Mouse (Mus musculus) stomach, postnatal 0 days (tissue): ENCODE results near the gene Tbrg4.

Source experiments
- CTCF ChIP-seq: IDR thresholded peaks from 2 replicates; pipeline ENCODE4 v1.5.1; 2016; ENCODE audit warnings: antibody characterized with exemption, low read depth, mild to moderate bottlenecking, moderate library complexity
- EP300 ChIP-seq: optimal IDR thresholded peaks from 2 replicates; pipeline ENCODE3; 2016; ENCODE audit warnings: antibody characterized with exemption

- TF ChIP-seq EP300, result no peak
- TF ChIP-seq CTCF, result no peak
These were observed 1.9 kb upstream of the Tbrg4 start for GRCm38 (mm10) chr11:6627731-6628130.
